Mouse (Mus musculus) heart, postnatal 0 days (tissue): ENCODE data around the gene Hist1h1t. TPM values are rescaled to one million over a fixed set of nuclear protein-coding genes. Genes with fewer than 3 reads are reported as not detected.
A peak's percentile ranks its signal among the peaks of the same experiment; 100 is the strongest.

Source experiments
- ATAC-seq: fragments of 200-750 bp; cut with Nextera tagmentation; 2 replicates; pipeline ENCODE4 v1.8.0; 2017; ENCODE audit warnings: low read depth, moderate number of reproducible peaks, moderate library complexity; ENCODE audit not compliant: insufficient read depth
- DNase-seq: peaks from one replicate; pipeline ENCODE4 v3.0.0-alpha.2; 2016; ENCODE audit warnings: low spot score
- H3K27ac ChIP-seq: fragments of 300-500 bp; sonication (generic); 2 replicates; pipeline ENCODE4 v1.5.1; 2014; ENCODE audit warnings: low read depth, mild to moderate bottlenecking
- H3K27me3 ChIP-seq: fragments of 300-500 bp; sonication (generic); 2 replicates; pipeline ENCODE4 v1.6.1; 2014; ENCODE audit warnings: low read length, mixed read lengths; ENCODE audit not compliant: control insufficient read depth, insufficient read depth
- H3K36me3 ChIP-seq: fragments of 300-500 bp; sonication (generic); replicated peaks from 2 replicates; pipeline ENCODE4 v1.6.1; 2014; ENCODE audit warnings: low read length, mixed read lengths; ENCODE audit not compliant: control insufficient read depth, insufficient read depth
- H3K4me1 ChIP-seq: fragments of 300-500 bp; sonication (generic); 2 replicates; pipeline ENCODE4 v1.6.1; 2014; ENCODE audit warnings: antibody characterized with exemption; ENCODE audit not compliant: control insufficient read depth, insufficient read depth
- H3K4me2 ChIP-seq: fragments of 300-500 bp; sonication (generic); 2 replicates; pipeline ENCODE4 v1.6.1; 2014; ENCODE audit warnings: low read depth, mild to moderate bottlenecking, low read length, moderate library complexity
- H3K4me3 ChIP-seq: fragments of 300-500 bp; sonication (generic); 2 replicates; pipeline ENCODE4 v1.5.1; 2014; ENCODE audit warnings: low read depth, low read length
- H3K9ac ChIP-seq: fragments of 300-500 bp; sonication (generic); replicated peaks from 2 replicates; pipeline ENCODE4 v1.6.1; 2014; ENCODE audit warnings: low read depth, low read length, mixed read lengths
- H3K9me3 ChIP-seq: fragments of 300-500 bp; sonication (generic); replicated peaks from 2 replicates; pipeline ENCODE4 v1.6.1; 2016; ENCODE audit warnings: low read length; ENCODE audit not compliant: control insufficient read depth
- CTCF ChIP-seq: IDR thresholded peaks from 2 replicates; pipeline ENCODE4 v1.5.1; 2016; ENCODE audit warnings: antibody characterized with exemption, control low read depth, low read depth
- EP300 ChIP-seq: IDR thresholded peaks from 2 replicates; pipeline ENCODE4 v1.6.1; 2016; ENCODE audit warnings: antibody characterized with exemption, low read depth
- WGBS: fragments of 180-500 bp; shearing (Covaris S2); extraction: QIAGEN DNeasy Blood & Tissue Kit; methylation state at CpG from one replicate; pipeline ENCODE4 v1.1.7; 2014; 5-methylcytosine and 5-hydroxymethylcytosine counted together
- polyA plus RNA-seq: library from polyadenylated mRNA; unstranded; fragments of >200 nt; fragmentation: Nextera tagmentation; extraction: Ambion mirVana; gene quantifications from 2 replicates; pipeline ENCODE4 v1.2.1, GENCODE M21; 2015
- total RNA-seq: library from RNA; depleted of rRNA; stranded (reverse); fragments of >200 nt; gene quantifications from 2 replicates; pipeline ENCODE4 v1.2.3, GENCODE M21; 2014; ENCODE audit warnings: low replicate concordance

Hist1h1t gene
- total and polyA plus RNA-seq, 2 experiments from 2014 or later = 0.23 TPM; not detected in 1

DNA sequence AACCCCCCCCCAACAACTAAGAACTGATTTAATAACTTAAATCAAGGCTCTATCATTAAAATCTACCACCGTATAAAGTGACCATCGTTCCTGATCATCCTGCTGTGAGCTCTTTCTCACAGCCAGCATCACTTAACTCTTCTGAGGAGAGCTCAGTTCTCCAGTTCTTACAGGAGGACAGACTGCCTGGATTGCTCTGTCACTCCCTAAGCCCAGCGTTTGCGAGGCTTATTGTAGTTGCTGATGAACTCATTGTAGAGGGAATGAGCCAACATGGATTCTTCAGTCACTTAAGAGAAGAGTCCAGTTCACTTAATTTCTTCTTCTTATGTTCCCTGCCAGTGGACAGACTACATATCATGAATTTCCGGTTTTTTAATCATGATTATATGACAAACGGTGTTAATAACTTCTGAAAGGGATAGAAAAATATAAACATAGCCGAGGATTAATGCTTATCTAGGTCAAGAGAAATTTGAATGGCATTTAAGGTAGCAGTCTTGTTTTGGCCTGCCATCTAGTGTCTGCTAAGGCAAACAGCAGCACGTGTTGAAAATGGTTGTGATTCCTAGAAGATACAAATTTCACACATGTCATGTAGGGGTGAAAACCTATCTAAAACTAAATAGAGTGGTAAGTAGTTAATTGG lies 36.7 kb downstream of the Hist1h1t start:
- Histone ChIP-seq H3K9me3 (no peaks in the 10 kb centered on the region), H3K36me3 (no peaks in the 10 kb centered on the region), H3K27me3 (no peaks in the 10 kb centered on the region), H3K4me1 (0 out of 2 replicates have a peak, but pooled peaks cover 4% of the 10 kb centered on the region), H3K27ac (no peak overlapping the region), H3K4me3 (no peak overlapping the region), H3K4me2 (no peak overlapping the region), H3K9ac (no peak overlapping the region)
- DNase-seq (peak; percentile 71), ATAC-seq (no peak; the same call in 1 of the 2 replicates)
- WGBS = 21% methylated on average over 8 of the region's 8 CpGs
- no peak for TF ChIP-seq EP300
- TF ChIP-seq CTCF = peak; percentile 85

DNA sequence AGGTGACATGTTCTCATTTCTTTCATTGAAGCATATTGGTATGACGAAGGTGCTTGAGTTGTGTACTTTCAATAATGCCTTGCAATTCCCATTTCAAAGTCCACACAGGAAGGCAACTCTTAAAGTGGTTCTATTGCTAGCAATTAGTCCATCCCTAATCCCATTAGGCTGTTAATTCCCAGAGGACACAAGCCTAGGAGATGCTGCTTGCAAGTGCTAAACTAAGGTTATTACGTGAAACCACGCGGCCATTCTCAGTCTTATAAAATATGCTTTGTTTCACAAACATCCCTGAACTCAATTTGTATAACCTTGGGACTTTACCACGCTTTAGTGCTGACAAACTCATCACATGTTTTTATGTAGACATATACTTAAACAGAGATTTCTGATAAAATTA lies 41.5 kb downstream of the Hist1h1t start:
- H3K27ac ChIP-seq = no peak overlapping the region
- H3K9me3 ChIP-seq = no peaks in the 10 kb centered on the region
- ATAC-seq (no peak), DNase-seq (no peak)
- no peak overlapping the region for H3K4me3 ChIP-seq
- H3K4me1 ChIP-seq = peaks cover 8% of the 10 kb centered on the region; the same call in 1 of the 2 replicates
- H3K4me2 ChIP-seq = no peak overlapping the region
- TF ChIP-seq EP300 = no peak
- no peak for TF ChIP-seq CTCF
- no peak overlapping the region for H3K9ac ChIP-seq
- no peaks in the 10 kb centered on the region for H3K36me3 ChIP-seq
- no peaks in the 10 kb centered on the region for H3K27me3 ChIP-seq
- 88% methylated on average over 5 of the region's 5 CpGs for WGBS

DNA sequence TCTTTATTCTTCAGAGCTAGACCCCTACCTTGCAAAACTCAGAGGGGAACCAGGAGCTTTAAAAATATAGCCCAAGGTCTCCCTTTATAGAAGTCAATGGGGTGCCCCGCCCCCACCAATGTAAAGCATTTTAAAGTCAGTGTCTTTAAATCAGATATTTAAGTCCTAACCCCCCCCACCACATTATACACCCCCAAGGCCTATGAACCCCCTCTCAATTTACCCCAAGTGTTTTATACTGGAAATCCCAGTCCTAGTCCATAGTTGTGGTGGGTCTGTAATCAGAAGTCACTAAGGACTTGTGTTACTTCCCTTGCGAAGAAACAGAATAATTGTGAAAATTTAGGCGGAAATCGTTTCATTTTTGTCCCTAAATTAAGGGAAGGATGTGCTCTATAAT lies 42.4 kb downstream of the Hist1h1t start:
- TF ChIP-seq EP300 = no peak; the same call in 1 of the 2 replicates
- no peak for TF ChIP-seq CTCF
- peak overlapping the region; percentile 97 for H3K4me2 ChIP-seq

DNA sequence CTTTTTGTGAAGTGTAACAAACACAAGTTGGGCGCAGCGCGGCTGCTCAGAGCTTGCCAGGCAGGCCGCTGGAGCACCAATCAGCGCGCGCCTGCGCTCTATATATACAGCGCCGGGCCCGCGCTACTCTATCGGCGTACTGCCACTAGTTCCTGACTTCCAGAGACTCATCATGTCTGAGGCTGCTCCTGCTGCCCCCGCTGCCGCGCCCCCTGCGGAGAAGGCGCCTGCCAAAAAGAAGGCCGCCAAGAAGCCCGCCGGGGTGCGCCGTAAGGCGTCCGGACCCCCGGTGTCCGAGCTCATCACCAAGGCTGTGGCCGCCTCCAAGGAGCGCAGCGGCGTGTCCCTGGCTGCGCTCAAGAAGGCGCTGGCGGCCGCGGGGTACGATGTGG lies 43.1 kb downstream of the Hist1h1t start, which contains the start of gene Hist1h1c:
TSS of gene Hist1h1c (plus strand) at position 132 of the 392 bp plus-strand sequence.
- TF ChIP-seq EP300 (peak; percentile 61), CTCF (no peak)
- H3K27me3 ChIP-seq = no peaks in the 10 kb centered on the region
- peak within 1 kb of the TSS; percentile 97 for H3K27ac ChIP-seq
- peak within 1 kb of the TSS; percentile 72 for H3K4me3 ChIP-seq
- H3K4me2 ChIP-seq = peak within 1 kb of the TSS; percentile 97
- H3K4me1 ChIP-seq = peaks cover 8% of the 10 kb centered on the region; the same call in 1 of the 2 replicates
- under 1% methylated on average over 32 of the region's 38 CpGs for WGBS
- H3K9ac ChIP-seq = peak within 1 kb of the TSS; percentile 96
- ATAC-seq (peak; percentile 86), DNase-seq (peak; percentile 92)
- no peaks in the 10 kb centered on the region for H3K9me3 ChIP-seq
- no peaks in the 10 kb centered on the region for H3K36me3 ChIP-seq

More for the DNA sequence above, 42.4 kb downstream of the Hist1h1t start:
- Histone ChIP-seq H3K27me3 (no peaks in the 10 kb centered on the region), H3K4me1 (peaks cover 8% of the 10 kb centered on the region; the same call in 1 of the 2 replicates), H3K36me3 (no peaks in the 10 kb centered on the region), H3K27ac (peak overlapping the region; percentile 97), H3K4me3 (peak overlapping the region; percentile 72), H3K9me3 (no peaks in the 10 kb centered on the region), H3K9ac (peak overlapping the region; percentile 96)
- DNase-seq (no peak), ATAC-seq (no peak)
- WGBS = 23% methylated on average over 4 of the region's 4 CpGs

DNA sequence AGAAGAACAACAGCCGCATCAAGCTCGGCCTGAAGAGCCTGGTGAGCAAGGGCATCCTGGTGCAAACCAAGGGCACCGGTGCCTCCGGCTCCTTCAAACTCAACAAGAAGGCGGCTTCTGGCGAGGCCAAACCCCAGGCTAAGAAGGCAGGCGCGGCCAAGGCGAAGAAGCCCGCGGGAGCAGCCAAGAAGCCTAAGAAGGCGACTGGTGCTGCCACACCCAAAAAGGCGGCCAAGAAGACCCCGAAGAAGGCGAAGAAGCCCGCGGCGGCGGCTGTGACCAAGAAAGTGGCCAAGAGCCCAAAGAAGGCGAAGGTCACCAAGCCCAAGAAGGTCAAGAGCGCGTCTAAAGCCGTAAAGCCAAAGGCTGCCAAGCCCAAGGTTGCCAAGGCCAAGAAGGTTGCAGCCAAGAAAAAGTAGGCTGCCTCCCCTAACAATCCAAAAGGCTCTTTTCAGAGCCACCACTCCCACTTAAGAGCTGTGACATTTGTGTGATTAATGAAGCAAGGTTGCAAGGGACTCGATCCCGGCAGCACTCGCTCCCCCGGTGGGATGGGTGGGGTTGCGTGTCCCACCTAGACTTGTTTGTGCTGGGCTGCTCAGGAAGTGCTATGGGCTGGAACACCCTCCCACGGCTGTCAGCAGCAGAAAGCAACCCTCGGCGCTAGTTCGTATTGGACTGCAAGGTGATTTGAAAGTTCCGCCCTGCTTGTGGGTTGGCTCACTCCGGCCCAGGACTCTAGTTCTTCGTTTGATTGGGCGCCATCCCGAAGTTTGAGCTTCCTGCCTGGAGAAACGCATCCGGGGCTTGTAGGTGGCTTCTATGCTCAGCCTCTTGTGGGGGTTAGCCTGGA lies 43.7 kb downstream of the Hist1h1t start:
- DNase-seq (peak; percentile 95), ATAC-seq (peak; percentile 87)
- under 1% methylated on average over 39 of the region's 39 CpGs for WGBS
- H3K27me3 ChIP-seq = no peaks in the 10 kb centered on the region
- H3K4me1 ChIP-seq = peaks cover 8% of the 10 kb centered on the region; the same call in 1 of the 2 replicates
- H3K9ac ChIP-seq = peak overlapping the region; percentile 96
- peak overlapping the region; percentile 97 for H3K4me2 ChIP-seq
- peak; percentile 83 for TF ChIP-seq EP300
- TF ChIP-seq CTCF = no peak
- peak overlapping the region; percentile 72 for H3K4me3 ChIP-seq
- no peaks in the 10 kb centered on the region for H3K9me3 ChIP-seq
- peak overlapping the region; percentile 97 for H3K27ac ChIP-seq
- no peaks in the 10 kb centered on the region for H3K36me3 ChIP-seq
